Mouse (Mus musculus) bone marrow macrophage, adult 2 months (primary cell): Measurements from ENCODE around the gene Ctrc. TPM values are rescaled to one million over a fixed set of nuclear protein-coding genes. Genes with fewer than 3 reads are reported as not detected.

Source experiments
- H3K27ac ChIP-seq: 2 replicates; pipeline ENCODE4 v1.5.1; 2012; ENCODE audit warnings: low read depth, low read length; ENCODE audit not compliant: insufficient read depth
- H3K4me1 ChIP-seq: 2 replicates; pipeline ENCODE4 v1.6.1; 2012; ENCODE audit warnings: low read length; ENCODE audit not compliant: control insufficient read depth, insufficient read depth
- H3K4me3 ChIP-seq: 2 replicates; pipeline ENCODE4 v1.5.1; 2012; ENCODE audit warnings: mild to moderate bottlenecking, low read length, moderate library complexity; ENCODE audit not compliant: insufficient read depth
- CTCF ChIP-seq: IDR thresholded peaks from 2 replicates; pipeline ENCODE4 v1.5.1; 2012; ENCODE audit warnings: low read depth, mild to moderate bottlenecking, low read length, moderate library complexity
- POLR2A ChIP-seq: IDR thresholded peaks from 2 replicates; pipeline ENCODE4 v1.6.1; 2012; ENCODE audit warnings: mild to moderate bottlenecking, low read depth, low read length, borderline replicate concordance
- polyA plus RNA-seq: library from polyadenylated mRNA; stranded (reverse); fragments of >200 nt; gene quantifications from 2 replicates; pipeline ENCODE4 v1.2.4, GENCODE M21; 2012; ENCODE audit not compliant: missing spikeins, insufficient read depth, insufficient read length

Gene Ctrc
- polyA plus RNA-seq, 1 experiment = not detected

- Histone ChIP-seq H3K4me1 (peaks cover 3% of the 10 kb centered on the region), H3K27ac (no peak within 1 kb of the TSS)
Observed at GRCm38 (mm10) chr4:141826060-141826459, 20.1 kb downstream of the Ctrc start, which contains the start of gene Cela2a. Gene Cela2a (minus strand): TSS chr4:141826160.

GRCm38 (mm10) chr4:141822979-141823378 lies 23.2 kb downstream of the Ctrc start:
- Histone ChIP-seq H3K4me1 (peaks cover 3% of the 10 kb centered on the region), H3K27ac (no peak overlapping the region), H3K4me3 (no peak overlapping the region)
- TF ChIP-seq POLR2A (no peak), CTCF (no peak)

More at GRCm38 (mm10) chr4:141826060-141826459, 20.1 kb downstream of the Ctrc start, which contains the start of gene Cela2a:
- no peak within 1 kb of the TSS for H3K4me3 ChIP-seq
- no peak for TF ChIP-seq CTCF
- no peak for TF ChIP-seq POLR2A

- Histone ChIP-seq H3K4me1 (peaks cover 3% of the 10 kb centered on the region), H3K27ac (no peak overlapping the region), H3K4me3 (no peak overlapping the region)
- TF ChIP-seq CTCF = no peak
- TF ChIP-seq POLR2A = no peak
Observed at GRCm38 (mm10) chr4:141822089-141822488, 24.1 kb downstream of the Ctrc start.

GRCm38 (mm10) chr4:141821178-141821577 lies 25.0 kb downstream of the Ctrc start:
- Histone ChIP-seq H3K4me1 (peaks cover 3% of the 10 kb centered on the region), H3K4me3 (no peak overlapping the region), H3K27ac (no peak overlapping the region)
- TF ChIP-seq CTCF (no peak), POLR2A (no peak)

GRCm38 (mm10) chr4:141819316-141819715 lies 26.8 kb downstream of the Ctrc start:
- no peak overlapping the region for H3K4me3 ChIP-seq
- TF ChIP-seq CTCF = no peak
- TF ChIP-seq POLR2A = no peak
- H3K4me1 ChIP-seq = peaks cover 3% of the 10 kb centered on the region
- H3K27ac ChIP-seq = no peak overlapping the region

GRCm38 (mm10) chr4:141818861-141819260 lies 27.3 kb downstream of the Ctrc start:
- H3K27ac ChIP-seq = no peak overlapping the region
- H3K4me3 ChIP-seq = no peak overlapping the region
- no peak for TF ChIP-seq CTCF
- peaks cover 3% of the 10 kb centered on the region for H3K4me1 ChIP-seq

- H3K27ac ChIP-seq = no peak overlapping the region
- peaks cover 2% of the 10 kb centered on the region for H3K4me1 ChIP-seq
- H3K4me3 ChIP-seq = no peak overlapping the region
- no peak for TF ChIP-seq CTCF
- no peak for TF ChIP-seq POLR2A
Observed at GRCm38 (mm10) chr4:141817706-141818105, 28.5 kb downstream of the Ctrc start.

- Histone ChIP-seq H3K4me3 (no peak overlapping the region), H3K4me1 (no peaks in the 10 kb centered on the region; the same call in 1 of the 2 replicates), H3K27ac (no peak overlapping the region)
- no peak for TF ChIP-seq POLR2A
- no peak for TF ChIP-seq CTCF
Observed at GRCm38 (mm10) chr4:141816776-141817655, 29.1 kb downstream of the Ctrc start.

GRCm38 (mm10) chr4:141816267-141816666 lies 29.9 kb downstream of the Ctrc start:
- TF ChIP-seq CTCF (no peak), POLR2A (no peak)
- no peak overlapping the region for H3K4me3 ChIP-seq
- H3K27ac ChIP-seq = no peak overlapping the region
- H3K4me1 ChIP-seq = no peaks in the 10 kb centered on the region; the same call in 1 of the 2 replicates

- H3K4me3 ChIP-seq = no peak overlapping the region
- no peak overlapping the region for H3K27ac ChIP-seq
- no peaks in the 10 kb centered on the region for H3K4me1 ChIP-seq
- TF ChIP-seq POLR2A (no peak), CTCF (no peak)
Observed at GRCm38 (mm10) chr4:141811375-141811774, 34.8 kb downstream of the Ctrc start.
